Mouse (Mus musculus) kidney, adult 11 months (tissue): ENCODE data around the gene Upb1.
"Not testable (repeated sequence)": the region's sequence is repeated elsewhere in the genome, so short reads cannot be mapped to it uniquely, and the experiment has no call there.

ENCODE experiments used
- DNase-seq: peaks from one replicate; pipeline ENCODE4 v3.0.0; 2022

Gene Upb1

GRCm38 (mm10) chr10:75400958-75401357 is at the start of gene Upb1:
TSS of gene Upb1 (plus strand) at chr10:75401115.
- no peak for DNase-seq

GRCm38 (mm10) chr10:75352541-75352940 is 48.4 kb upstream of the Upb1 start:
- no peak for DNase-seq

GRCm38 (mm10) chr10:75353838-75354241 is 47.1 kb upstream of the Upb1 start:
- DNase-seq: not testable (repeated sequence)

GRCm38 (mm10) chr10:75355341-75355740 is 45.6 kb upstream of the Upb1 start:
- DNase-seq: no peak

- DNase-seq: peak; percentile 43
Measured at GRCm38 (mm10) chr10:75364214-75364690, 36.7 kb upstream of the Upb1 start.

- DNase-seq: no peak
Measured at GRCm38 (mm10) chr10:75364796-75365195, 36.1 kb upstream of the Upb1 start.

- no peak for DNase-seq
Measured at GRCm38 (mm10) chr10:75365231-75365633, 35.7 kb upstream of the Upb1 start.

GRCm38 (mm10) chr10:75373655-75374351 is 27.1 kb upstream of the Upb1 start:
- peak; percentile 15 for DNase-seq

- DNase-seq: no peak
Measured at GRCm38 (mm10) chr10:75378688-75379087, 22.2 kb upstream of the Upb1 start.

- DNase-seq: no peak
Measured at GRCm38 (mm10) chr10:75390156-75390555, 10.8 kb upstream of the Upb1 start.

GRCm38 (mm10) chr10:75390832-75391231 is 10.1 kb upstream of the Upb1 start:
- DNase-seq: no peak

GRCm38 (mm10) chr10:75394796-75395195 is 6.1 kb upstream of the Upb1 start:
- no peak for DNase-seq

GRCm38 (mm10) chr10:75396966-75397365 is 3.9 kb upstream of the Upb1 start:
- DNase-seq: peak; percentile 47

- no peak for DNase-seq
Measured at GRCm38 (mm10) chr10:75405916-75406315, 5.0 kb downstream of the Upb1 start.

GRCm38 (mm10) chr10:75406755-75407154 is 5.8 kb downstream of the Upb1 start:
- peak; percentile 93 for DNase-seq

GRCm38 (mm10) chr10:75407741-75408140 is 6.8 kb downstream of the Upb1 start:
- peak; percentile 50 for DNase-seq

GRCm38 (mm10) chr10:75411343-75412113 is 10.6 kb downstream of the Upb1 start:
- DNase-seq: peak; percentile 38

- DNase-seq: peak; percentile 74
Measured at GRCm38 (mm10) chr10:75412114-75413103, 11.5 kb downstream of the Upb1 start.

GRCm38 (mm10) chr10:75414925-75415324 is 14.0 kb downstream of the Upb1 start:
- no peak for DNase-seq

GRCm38 (mm10) chr10:75417363-75418042 is 16.6 kb downstream of the Upb1 start:
- no peak for DNase-seq

- no peak for DNase-seq
Measured at GRCm38 (mm10) chr10:75418747-75419146, 17.8 kb downstream of the Upb1 start.

- no peak for DNase-seq
Measured at GRCm38 (mm10) chr10:75424498-75424901, 23.6 kb downstream of the Upb1 start.
